Mouse (Mus musculus): ENCODE data around the gene Bex3.
"Not testable (repeated sequence)": the region's sequence is repeated elsewhere in the genome, so short reads cannot be mapped to it uniquely, and the experiment has no call there.

Gene Bex3

DNA sequence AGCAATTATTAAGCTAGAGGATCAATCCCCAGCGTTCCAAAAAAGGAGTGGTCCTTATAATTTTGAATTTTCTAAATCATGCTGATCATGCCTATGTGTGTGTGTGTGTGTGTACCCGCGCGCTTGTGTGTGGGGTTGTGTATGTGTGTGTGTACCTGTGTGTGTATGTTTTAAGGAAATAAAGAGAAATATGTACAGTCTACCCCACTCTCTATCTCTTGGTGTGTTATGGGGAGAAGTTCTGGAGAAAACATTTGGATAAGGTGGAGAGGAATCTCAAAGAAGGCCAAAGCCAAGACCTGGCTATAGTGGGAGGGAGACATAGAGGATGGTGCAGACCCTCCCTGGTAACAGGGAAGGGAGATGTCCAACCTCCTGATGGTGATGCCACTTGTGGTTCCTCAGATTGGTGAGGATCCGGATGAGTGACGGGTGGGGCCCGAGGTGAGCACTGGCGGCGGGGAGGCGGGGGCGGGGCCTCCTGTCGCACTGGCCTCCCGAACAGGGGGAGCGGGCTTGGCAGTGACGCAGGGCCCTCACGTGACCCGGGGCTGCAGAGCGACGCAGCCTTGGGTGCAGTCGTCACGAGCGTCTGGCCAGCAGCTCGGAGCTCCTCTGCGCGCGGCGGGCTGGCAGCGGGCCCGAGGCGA, at the start of gene Bex3:
TSS of gene Bex3 (plus strand) at position 511 of the 650 bp plus-strand sequence.
- in situ Hi-C loops (cut with MboI, MseI): not testable (repeated sequence)

DNA sequence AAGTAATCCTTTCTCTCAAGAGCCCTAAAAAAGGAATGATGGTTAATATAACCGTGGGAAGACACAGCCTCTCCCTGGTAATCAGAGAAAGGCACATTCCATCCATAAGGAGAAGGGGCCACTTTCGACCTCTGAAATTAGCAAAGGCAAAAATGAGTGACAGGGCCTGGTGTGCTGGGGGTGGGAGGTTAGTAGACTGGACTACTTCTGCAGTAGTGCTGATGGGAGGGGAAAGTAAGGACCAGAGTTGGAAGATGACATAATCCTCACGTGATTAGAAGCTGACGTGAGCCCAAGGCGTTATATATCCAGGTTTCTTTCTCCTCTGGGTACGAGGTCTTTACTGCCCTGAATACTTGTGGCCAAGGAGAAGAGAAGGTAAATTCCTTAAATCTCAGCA, 46.3 kb upstream of the Bex3 start:
- in situ Hi-C loops (cut with MboI, MseI): no loop called here

DNA sequence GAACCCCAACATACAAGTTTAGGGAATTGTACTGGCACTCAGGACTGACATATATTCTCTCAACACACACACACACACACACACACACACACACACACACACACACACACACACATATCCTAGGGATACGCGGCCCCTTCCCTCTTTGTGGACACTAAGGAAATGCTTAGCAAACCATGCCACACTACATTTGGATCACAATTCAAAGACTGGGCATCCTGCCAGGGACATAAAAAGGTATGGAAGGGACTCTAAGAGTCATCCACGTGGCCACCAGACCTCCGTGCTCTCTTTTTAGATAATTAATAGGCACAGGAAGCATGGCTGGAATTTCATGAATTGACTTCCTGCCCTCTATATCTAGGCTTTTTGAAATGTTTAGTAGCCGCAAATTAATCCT, 42.3 kb upstream of the Bex3 start:
- in situ Hi-C loops (cut with MboI, MseI): no loop called here

GRCm38 (mm10) chrX:136238118-136238517, 31.9 kb upstream of the Bex3 start:
- in situ Hi-C loops (cut with MboI, MseI): loop anchor here (5.0 kb wide), 2 partner anchors 64 to 69 kb away; no protein-coding TSS in a partner anchor

- in situ Hi-C loops (cut with MboI, MseI): no loop called here
Observed at GRCm38 (mm10) chrX:136243181-136243580, 26.9 kb upstream of the Bex3 start.

DNA sequence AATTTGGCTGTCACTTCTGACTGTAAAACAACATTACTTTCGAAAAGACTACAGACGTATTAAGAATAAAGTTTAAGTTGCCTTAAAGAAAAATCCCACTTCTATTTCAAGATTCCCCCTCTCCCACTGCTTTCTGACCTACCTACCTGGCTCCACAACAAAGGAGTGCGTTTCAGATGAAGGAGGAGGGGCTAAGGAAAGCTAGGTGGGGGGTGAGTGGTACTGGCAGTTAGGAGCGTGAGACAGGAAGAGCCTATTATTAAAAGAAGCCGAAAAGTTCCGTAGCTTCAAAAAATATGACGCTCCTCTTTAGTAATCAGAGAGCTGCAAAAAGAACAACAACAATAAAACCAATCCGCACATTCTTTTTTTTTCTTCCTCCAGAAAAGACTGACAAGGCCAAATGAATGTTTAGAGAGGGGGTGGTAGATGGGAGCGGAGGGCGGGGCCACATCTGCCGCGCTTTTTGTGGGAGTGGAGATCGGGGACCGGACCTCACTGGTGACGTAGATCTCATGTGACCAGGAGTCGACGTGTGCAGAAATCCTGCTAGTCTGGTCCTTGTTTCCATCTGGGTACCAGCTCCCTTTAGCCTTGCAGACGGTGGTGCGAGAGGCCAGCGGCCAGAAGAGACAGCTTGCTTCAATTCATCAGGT, 25.4 kb upstream of the Bex3 start, which contains the start of gene Tceal9:
TSS of gene Tceal9 (plus strand) at position 506 of the 656 bp plus-strand sequence.
- in situ Hi-C loops (cut with MboI, MseI): no loop called here

- in situ Hi-C loops (cut with MboI, MseI): no loop called here
Observed at GRCm38 (mm10) chrX:136245521-136246071, 24.5 kb upstream of the Bex3 start.

GRCm38 (mm10) chrX:136248811-136249210, 21.2 kb upstream of the Bex3 start:
- in situ Hi-C loops (cut with MboI, MseI): no loop called here

DNA sequence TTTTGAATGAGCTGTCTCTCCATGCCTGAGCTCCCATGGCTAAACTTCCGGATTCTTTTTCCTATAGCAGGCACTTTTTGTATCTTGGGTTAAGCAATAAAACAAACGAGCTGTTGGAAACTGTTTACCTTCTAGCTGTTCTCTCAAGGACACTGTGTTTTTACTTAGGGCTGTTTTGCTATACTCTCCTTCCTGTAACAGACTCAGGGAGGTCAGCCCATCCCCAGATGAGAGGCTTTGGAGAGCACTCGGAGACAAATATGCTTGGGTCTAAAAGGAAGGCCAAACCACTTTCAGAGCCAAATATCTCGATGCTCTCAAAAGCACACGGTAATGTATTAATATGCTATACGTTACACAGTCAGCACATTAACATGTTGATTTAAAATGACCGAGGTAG, 20.4 kb upstream of the Bex3 start:
- in situ Hi-C loops (cut with MboI, MseI): no loop called here

- in situ Hi-C loops (cut with MboI, MseI): no loop called here
Observed at GRCm38 (mm10) chrX:136252023-136252729, 17.9 kb upstream of the Bex3 start.

DNA sequence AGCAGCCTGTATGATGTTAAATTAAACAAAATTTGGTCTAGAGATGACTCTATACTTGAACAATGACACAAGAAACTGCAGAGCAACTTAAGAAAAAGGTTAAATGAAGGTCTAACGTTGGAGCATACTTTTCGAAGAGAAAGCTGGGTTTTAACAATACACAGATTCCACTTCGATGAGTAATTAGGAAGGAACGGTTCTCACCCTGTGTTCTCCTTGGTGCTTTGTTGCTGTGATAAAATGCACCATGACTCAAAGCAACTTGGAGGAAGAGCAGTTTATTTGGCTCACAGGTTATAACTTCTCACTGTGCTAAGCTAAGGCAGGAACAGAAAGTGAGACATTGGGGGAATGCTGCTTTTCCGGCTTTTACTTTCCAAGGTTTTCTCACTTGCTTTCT, 2.3 kb upstream of the Bex3 start:
- in situ Hi-C loops (cut with MboI, MseI): no loop called here

- in situ Hi-C loops (cut with MboI, MseI): no loop called here
Observed at GRCm38 (mm10) chrX:136268173-136268572, 1.9 kb upstream of the Bex3 start.

DNA sequence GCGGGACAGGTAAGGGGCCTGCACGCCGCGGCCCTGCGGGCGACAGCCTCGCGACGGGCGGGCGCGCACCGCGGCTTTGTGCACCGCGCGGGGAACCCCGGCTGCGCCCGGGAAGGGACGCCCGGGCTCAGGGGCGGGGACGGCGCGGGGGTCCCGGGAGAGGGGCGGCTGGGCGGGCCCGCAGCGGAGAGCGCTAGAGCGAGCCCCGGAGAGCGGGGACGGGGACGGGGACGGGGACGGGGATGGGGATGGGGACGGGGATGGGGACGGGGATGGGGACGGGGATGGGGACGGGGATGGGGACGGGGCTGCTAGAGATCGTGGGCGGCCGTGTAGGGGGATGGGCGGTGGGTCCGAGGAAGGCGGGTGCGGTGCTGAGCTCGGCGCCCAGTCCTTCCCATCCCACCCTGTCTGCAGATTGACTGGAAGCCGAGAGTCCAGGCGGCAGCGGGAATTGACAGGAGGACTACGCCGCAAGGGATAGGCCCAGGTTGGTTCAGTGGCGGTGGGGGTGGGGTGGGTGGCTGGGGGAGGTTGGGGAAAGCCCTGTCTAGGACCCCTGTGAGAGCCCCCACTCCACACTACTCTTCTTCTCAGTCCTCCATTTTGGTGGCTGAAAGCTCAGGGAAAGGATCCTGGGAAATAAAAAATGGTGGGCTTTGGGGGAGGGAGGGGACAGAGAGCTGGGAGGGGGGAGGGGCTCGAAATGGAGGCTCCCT, 499 bp downstream of the Bex3 start:
- in situ Hi-C loops (cut with MboI, MseI): not testable (repeated sequence)

DNA sequence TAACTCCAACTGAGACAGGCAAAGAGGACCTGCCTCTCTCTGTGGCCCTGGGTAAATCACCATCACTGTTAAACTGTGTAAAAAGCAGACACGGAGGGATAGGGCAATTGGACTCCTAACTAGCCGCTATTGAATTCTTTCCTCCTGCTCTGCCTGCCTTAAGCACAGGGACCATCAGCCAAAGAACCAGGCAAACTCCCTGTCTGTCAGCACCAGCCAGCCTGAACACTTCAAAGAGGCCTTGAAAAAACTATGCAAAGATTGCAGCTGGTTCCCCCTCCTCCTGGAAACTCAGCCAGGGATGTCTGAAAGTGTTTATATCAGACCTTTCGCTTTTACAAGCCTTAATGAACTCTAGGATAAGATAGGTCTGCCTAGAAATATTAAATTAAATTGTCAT, 4.5 kb downstream of the Bex3 start:
- in situ Hi-C loops (cut with MboI, MseI): no loop called here

GRCm38 (mm10) chrX:136275386-136275785, 5.3 kb downstream of the Bex3 start:
- in situ Hi-C loops (cut with MboI, MseI): no loop called here

DNA sequence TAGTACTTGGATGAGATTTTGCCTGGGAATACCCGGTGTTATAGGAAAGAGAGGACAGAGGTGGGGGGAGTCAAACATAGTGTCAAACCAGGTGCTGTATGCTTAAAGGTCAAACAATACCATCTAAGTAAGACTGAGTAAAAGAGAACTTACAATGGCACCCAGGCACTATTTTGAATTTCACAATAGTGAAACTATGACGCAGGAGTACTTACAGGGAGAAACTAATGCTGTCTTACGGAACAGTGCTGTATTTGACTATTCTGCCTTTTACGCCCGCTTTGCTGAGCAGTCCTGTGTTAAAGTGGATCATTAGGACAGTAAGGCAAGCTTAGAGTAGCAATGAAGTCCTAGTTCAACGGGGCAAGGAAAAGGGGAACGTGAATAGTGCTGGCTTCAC, 7.5 kb downstream of the Bex3 start:
- in situ Hi-C loops (cut with MboI, MseI): no loop called here

- in situ Hi-C loops (cut with MboI, MseI): no loop called here
Observed at GRCm38 (mm10) chrX:136278401-136278800, 8.3 kb downstream of the Bex3 start.

DNA sequence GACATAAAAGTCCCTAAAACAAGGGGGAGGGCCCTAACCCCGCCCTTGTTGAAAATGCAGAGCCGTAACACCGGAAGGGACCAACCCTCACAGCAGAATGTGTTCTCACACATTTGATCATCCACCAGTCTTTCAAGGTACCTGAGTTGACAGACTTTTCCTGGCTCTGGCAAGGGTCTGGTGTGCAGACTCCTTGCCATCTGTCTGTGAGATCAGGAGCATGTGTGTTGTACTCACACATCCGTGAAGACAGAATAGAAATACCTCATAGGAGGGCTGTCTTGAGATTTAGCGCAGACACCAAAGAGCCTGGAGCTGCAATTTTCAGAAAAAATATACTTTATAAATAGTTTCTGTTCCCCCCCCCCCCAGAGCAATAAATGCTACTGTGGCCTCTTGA, 9.4 kb downstream of the Bex3 start:
- in situ Hi-C loops (cut with MboI, MseI): no loop called here

DNA sequence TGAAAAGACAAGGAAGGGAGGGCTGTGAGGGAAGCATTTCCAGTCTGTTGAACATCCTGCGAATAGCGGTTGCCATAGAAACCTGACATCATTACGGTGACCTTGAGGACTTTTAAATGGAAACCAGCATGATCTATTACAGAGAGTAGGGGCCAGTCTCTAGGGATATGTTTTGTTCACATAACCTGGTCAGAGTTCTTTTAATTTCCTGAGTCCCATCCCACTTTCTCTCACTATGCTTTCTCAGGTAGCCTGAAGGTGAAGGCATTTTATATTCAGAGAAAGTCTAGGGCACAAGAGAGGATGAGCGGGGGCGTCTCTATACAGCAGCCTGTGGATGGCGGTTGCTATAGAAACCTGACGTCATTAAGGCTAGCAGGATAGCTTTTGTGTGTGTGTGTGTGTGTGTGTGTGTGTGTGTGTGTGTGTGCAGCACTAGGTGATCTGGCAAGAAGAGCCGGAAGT, 20.8 kb downstream of the Bex3 start:
- in situ Hi-C loops (cut with MboI, MseI): no loop called here

- in situ Hi-C loops (cut with MboI, MseI): loop anchor here in 1 of 2 experiments (5.0 kb wide), 1 partner anchor 67 kb away; no protein-coding TSS in a partner anchor
Observed at GRCm38 (mm10) chrX:136304295-136304694, 34.2 kb downstream of the Bex3 start.

DNA sequence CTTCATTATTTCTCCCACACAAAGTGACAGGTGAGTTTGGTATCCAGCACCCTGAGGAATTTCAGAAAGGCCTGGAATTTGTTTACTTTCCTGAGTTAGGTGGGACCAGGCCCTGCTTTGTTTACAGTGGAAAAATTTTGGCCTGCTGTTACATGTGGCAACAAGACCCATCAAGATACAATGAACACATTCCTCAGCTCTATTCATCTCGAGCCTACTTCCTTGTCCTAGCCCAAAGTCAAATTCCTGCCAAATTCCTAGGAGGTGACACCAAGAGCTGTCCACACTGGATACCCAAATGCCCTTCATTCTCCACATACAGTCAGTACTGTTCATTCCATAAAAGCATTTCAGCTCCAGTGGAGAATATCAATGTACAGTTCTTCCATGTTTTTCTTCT, 36.1 kb downstream of the Bex3 start:
- in situ Hi-C loops (cut with MboI, MseI): loop anchor here in 1 of 2 experiments (5.0 kb wide), 1 partner anchor 69 kb away; no protein-coding TSS in a partner anchor
